Mouse (Mus musculus): ENCODE data around the gene Plk4.
A peak's percentile ranks its signal among the peaks of the same experiment; 100 is the strongest.
"Not testable (repeated sequence)": the region's sequence is repeated elsewhere in the genome, so short reads cannot be mapped to it uniquely, and the experiment has no call there.

Gene Plk4

DNA sequence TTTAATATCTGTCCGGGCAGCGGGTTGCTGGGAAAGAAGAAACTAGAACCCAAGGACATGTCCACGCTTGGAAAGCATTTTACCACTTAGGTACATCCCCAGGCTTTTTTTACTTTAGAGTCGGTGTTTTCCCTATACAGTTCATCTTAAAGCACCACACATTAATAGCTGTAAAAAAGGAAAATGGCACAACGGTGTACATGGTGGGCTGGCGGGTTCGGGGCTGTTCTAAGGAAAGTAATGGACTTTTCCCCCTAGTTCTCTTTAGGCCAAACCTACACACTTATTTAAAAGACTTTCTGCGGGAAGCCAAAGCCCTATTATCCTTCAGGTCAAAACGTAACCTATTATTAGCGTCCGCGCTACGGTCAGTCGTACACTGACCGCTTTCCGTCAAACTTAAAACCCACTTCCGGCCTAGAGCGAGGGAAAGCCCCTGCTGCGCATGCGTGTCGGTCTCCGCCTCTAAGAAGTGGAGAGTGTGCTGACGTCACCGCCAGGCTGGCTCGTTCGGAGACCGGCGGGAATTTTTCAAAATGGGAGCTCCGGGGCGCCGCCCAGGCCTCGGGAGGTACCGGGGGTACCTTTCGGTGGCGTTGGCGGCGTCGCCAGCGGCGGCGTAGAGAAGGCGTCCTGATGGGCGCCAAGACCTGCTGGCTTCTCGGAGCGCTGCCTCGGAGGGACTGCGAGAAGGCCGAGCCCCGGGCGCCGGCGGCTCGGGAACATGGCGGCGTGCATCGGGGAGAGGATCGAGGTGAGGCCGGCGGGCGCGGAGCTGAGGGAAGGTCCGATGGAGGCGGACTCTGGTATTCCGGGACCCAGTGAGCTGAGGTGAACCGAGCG is at the start of gene Plk4:
Gene Plk4, plus strand, starts transcription at position 490 of the 843 bp plus-strand sequence.
- peak; percentile 92 to 94 for DNase-seq

DNA sequence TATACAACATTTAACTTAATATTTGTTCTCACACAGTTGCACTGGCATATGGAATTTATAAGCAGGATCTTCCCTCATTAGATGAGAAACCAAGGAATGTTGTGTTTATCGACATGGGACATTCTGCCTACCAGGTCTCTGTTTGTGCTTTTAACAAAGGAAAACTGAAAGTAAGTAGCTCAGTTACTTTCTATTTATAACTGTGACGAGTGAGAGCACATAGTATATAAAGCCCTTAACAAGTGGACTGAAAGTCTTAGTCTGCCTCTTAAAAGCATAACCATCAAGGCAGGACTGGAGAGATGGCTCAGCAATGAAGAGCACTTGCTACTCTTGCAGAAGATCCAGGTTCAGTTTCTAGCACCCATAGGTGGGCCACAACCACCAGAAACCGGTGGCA is 39.1 kb upstream of the Plk4 start:
- DNase-seq = no peak

DNA sequence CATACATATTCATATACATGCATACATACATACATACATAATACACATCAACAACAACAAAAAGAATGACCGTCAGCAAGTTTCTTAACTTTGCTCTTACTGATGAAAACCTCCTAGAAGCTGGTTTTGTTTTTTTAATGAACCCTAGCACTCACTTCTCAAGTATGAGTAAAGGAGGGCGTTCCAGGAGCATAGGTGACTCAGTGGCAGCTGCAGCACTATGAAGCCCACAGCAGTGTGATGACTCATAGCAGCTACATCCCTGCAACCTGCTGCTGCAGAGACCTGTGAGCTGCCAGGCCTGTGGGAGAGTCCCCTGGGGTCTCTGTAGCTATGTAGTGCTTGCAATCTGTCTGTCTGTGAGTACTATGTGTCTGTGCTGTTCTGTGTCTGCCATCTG is 38.5 kb upstream of the Plk4 start:
- no peak for DNase-seq

DNA sequence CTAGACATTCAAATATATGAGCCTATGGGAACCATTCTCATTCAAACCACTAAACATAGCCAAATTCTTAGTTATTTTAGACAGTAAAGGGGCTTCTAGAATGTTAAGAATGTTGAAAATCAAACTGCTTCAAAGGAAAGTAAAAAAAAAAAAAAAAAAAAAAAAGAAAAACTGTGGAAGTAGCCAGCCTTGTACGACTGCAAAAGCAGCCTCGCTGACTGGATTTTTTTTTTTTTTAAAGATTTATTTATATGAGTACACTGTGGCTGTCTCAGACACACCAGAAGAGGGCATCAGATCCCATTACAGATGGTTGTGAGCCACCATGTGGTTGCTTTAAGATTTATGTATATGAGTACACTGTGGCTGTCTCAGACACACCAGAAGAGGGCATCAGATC is 6.0 kb upstream of the Plk4 start:
- DNase-seq = no peak

DNA sequence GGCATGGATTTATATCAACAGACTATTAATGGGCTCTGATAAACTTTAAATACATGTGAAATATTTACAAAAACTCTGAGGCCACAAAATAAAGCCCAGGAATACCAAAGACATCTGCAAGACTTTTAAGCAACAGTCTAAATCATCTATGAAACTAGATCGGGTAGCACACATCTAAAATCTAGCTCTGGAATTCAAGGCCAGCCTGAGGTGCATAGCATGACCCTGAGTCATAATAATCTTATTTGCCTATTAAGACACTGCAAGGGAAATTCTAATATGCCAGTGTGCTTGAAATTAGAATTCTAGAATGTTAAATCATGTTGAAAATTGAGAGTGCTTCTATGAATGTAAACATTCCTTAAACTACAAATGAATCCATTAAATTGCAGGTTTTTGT is 1.8 kb upstream of the Plk4 start:
- no peak for DNase-seq

DNA sequence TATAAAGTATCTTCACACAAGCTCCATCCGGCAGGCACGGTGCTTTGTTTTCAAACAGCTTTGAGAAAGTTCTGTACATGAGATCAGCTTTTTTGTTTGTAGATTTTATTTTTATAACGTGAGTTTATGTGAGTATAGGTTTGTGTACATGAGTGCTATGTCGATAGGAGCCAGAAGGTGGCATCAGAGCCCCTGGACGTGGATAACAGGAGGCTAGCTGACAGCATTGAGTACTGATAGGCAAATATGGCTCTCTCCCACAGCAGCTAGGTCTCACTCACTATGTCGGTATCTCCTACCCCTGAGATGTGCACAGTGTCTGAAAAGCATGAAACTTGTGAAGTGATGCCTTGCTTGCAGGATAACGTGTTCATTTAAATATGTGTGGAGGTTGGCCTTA is 1.3 kb upstream of the Plk4 start:
- DNase-seq = peak; percentile 57

DNA sequence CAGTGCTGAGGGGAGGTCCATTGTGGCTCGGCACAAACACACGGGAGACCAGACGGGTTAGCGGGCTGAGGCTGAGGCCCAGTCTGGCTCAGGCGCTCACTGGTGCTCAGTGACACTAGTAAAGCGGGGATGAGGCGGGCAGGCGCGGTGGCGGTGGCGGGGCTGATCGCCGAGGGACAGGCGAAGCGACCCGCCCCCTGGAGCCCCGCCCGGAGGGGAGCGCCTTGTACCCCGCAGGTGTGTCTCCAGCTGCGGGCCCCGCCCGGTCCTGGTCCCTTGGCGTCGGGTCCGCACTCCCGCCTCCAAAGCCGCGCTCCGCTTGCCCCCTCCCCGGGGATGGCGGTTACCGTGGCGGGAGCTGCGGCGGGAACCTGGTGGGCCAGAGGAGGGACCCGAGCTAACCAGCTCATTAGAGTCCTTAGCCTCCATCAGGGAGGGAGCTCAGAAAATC is 579 bp downstream of the Plk4 start:
- peak; percentile 52 to 73 for DNase-seq

DNA sequence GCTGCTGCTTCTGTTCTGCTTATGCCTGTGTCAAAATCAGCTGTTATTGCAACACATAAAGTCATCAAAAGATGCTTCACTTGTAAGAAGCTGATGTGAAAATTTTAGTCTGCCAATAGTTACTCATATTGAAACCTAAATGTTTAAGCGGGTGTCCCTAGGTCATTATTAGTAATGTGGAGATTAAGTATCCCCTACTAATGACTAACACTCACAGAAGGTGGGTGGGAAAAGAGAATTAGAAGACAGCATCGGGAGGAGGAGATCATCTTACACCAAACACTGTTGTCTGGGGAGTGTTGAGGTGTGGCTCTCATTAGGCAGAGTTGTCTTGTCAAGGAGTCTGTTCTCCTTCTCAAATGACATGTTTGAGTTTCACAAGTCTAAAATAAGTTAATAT is 7.1 kb downstream of the Plk4 start:
- DNase-seq = no peak

DNA sequence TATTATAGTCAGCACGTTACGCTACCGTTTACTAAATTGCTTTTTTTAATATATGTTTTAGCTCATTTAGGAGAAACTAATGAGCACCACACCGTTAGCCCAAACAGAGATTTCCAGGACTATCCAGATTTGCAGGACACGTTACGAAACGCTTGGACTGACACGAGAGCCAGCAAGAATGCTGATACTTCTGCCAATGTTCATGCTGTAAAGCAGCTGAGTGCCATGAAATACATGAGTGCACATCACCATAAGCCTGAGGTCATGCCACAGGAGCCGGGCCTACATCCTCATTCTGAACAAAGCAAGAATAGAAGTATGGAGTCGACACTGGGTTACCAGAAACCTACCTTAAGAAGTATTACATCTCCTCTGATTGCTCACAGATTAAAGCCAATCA is 8.9 kb downstream of the Plk4 start:
- no peak for DNase-seq

DNA sequence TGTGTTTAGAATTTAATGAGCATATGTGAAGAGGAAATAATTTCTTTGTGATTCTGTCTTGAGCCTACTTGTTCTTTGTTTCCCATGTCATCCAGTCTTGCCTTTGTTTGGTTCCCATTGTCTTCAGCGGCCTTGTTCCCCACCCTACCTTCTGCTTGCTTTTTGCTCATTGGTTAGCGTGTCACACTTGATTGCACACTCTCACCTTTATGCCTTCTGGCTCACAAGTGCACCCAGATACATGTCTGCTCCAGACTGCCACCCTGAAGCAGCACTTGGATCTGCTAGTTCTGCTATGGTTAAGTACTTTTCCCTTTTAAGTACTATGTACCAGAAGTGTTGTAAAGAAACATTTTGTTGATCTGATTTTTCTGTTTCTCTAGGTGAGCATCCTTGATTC is 10.1 kb downstream of the Plk4 start:
- DNase-seq = no peak

DNA sequence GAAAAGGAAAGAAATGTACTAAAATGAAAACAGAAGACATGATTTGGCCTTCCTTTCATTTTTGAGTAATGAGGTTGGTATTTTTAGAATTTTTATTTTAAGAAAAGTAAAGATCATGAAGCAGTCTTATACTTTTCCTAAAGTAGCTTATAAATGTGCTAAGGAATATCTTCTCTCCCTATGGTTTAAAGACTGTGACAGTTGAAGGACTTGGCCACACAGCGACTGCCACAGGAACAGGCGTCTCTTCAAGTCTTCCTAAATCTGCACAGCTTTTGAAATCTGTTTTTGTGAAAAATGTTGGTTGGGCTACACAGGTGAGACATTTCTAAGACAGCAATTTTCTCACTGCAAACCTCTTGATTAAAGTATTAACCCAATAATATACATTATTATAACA is 13.5 kb downstream of the Plk4 start:
- no peak for DNase-seq

DNA sequence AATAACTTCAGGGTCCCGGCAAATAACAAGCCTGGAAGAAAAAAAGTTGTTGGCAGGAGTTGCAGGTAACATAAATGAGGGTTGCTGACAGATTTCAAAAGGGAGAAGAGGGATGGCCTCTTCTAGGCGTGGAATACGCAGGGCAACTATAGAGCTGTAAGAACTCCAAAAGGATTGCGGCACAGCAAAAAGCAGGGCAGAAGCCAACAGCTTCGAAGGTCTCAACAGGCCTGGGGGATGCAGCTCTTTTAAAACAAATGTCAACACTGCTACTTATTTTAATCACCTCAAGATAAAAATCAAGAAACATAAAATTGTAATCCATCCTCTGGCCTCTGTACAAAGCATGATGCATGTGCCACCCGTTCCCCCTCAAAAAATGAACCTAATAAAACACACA is 45.7 kb downstream of the Plk4 start:
- not testable (repeated sequence) for DNase-seq

DNA sequence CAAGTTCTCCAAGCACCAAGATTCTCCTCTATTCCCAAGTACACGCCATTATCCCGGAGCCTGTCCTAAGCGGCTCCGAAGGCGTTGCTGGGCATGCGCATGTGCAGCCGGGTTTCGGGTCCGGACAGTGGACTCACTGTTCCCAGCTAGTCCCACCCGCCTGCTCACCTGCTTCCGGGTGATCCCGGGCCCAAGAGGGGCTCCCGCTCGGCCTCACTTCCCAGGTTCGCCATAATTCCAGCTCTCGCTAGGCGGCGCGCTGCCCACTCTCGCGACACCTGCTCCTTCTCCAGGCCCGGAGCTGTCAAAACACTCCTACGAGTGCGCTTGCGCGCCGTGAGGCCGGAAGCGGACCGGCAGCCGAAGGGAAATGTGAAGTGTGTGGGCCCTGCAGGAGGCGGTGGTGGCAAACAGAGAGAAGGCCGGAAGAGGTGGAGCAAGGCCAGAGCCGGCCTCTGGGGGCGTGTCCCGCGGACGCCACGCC is 46.7 kb downstream of the Plk4 start, which contains the start of gene Mfsd8:
Gene Mfsd8, minus strand, starts transcription at position 414 of the 484 bp plus-strand sequence.
- peak; percentile 94 to 98 for DNase-seq

DNA sequence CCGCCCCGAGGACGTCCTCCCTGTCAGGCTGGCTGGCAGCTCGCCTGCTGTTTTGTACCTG is 47.0 kb downstream of the Plk4 start, which contains the start of gene Abhd18:
Gene Abhd18, plus strand, starts transcription at position 14 of the 61 bp plus-strand sequence.
- not testable (repeated sequence) for DNase-seq

DNA sequence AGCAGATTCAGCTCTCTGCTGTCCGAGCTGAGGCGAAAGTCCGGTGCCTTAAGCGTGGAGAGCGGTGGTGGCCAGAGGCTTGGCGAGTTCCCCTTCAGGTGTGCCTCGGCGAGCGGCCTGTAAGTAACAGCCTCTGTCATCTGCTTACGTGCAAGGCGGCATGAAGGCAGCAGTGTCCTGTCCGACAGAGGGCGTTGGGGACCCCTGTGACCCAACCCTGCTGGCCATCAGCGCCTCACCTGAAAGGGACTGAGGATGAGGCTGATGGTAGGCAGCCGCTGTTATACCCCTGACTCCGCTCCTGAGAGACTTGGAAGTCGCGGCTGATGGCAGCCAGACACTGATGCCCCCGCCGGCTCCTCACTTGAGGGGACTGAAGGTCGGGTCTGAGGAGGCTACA is 47.2 kb downstream of the Plk4 start:
- peak; percentile 49 to 72 for DNase-seq

DNA sequence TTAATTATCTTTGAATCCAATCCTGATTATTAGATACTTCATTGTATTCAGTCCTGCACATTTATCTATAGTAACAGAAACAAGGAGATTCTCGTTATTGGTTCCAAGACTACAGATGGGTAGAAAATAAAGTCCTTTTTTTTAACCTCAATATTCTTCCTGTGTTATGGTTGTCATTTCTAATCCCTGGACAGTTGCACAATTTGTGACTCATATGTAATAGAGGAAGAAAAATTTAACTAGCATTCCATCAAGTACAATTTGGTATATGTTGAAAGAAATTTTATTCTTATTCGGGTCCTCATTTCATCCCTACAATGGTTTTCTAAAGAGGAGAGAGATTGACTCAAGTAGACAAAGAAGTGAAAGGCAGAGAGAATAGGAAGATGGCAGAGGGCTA is 48.1 kb downstream of the Plk4 start:
- DNase-seq = not testable (repeated sequence)

DNA sequence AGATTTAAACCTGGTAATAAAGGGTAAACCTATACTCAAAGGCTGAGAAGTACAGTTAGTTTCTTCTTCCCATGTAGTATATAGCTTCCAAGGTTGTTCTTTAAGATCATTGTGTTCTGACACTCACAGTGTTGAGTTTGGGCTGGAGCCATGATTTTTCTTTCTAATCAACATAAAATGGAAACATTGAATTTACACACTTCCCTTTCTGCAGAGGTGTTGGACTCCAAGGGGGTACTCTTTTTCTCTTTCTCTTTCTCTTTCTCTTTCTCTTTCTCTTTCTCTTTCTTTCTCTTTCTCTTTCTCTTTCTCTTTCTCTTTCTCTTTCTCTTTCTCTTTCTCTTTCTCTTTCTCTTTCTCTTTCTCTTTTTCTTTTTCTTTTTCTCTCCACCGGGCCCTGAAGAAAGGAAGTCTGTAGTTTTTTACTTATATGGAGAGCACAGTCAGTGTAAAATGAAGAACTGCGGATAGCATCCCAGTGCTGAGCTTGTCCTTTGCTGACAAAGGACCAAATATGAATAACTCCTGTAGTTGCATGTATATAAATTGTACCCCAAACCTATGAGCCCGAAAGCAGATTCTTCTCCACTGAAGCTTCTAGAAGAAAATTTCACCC is 53.4 kb downstream of the Plk4 start:
- DNase-seq = not testable (repeated sequence)

Measured in thymus, postnatal 36 days (tissue).